Mouse (Mus musculus) heart, adult 2 months (tissue): ENCODE results near the gene Acad12. TPM values are rescaled to one million over a fixed set of nuclear protein-coding genes. Genes with fewer than 3 reads are reported as not detected.

Source experiments
- DNase-seq, 2 experiments: peaks; one replicate each; pipeline ENCODE4 v3.0.0; 2021
- H3K27ac ChIP-seq: fragments of 200-600 bp; 2 replicates; pipeline ENCODE4 v1.8.1; 2022
- H3K27me3 ChIP-seq: fragments of 200-500 bp; 2 replicates; pipeline ENCODE4 v1.6.1; 2012; ENCODE audit warnings: mild to moderate bottlenecking, low read length, inconsistent platforms, mixed read lengths; ENCODE audit not compliant: control insufficient read depth, insufficient read depth
- H3K36me3 ChIP-seq: fragments of 200-500 bp; 2 replicates; pipeline ENCODE4 v1.6.1; 2012; ENCODE audit warnings: low read length, inconsistent platforms; ENCODE audit not compliant: control insufficient read depth, insufficient read depth
- H3K4me1 ChIP-seq: fragments of 200-500 bp; 2 replicates; pipeline ENCODE4 v1.6.1; 2011; ENCODE audit warnings: low read length; ENCODE audit not compliant: control insufficient read depth, insufficient read depth
- H3K4me3 ChIP-seq: fragments of 200-600 bp; 2 replicates; pipeline ENCODE4 v1.8.1; 2022
- H3K79me2 ChIP-seq: fragments of 200-500 bp; replicated peaks from 2 replicates; pipeline ENCODE4 v1.6.1; 2012; ENCODE audit warnings: mild to moderate bottlenecking, inconsistent platforms, low read length, moderate library complexity, mixed read lengths; ENCODE audit not compliant: control insufficient read depth, insufficient read depth
- H3K9ac ChIP-seq: fragments of 200-500 bp; 2 replicates; pipeline ENCODE4 v1.6.1; 2012; ENCODE audit warnings: low read depth, mild to moderate bottlenecking, control low read depth, inconsistent platforms, low read length, mixed read lengths
- CTCF ChIP-seq: fragments of 200-600 bp; IDR thresholded peaks from 2 replicates; pipeline ENCODE4 v1.8.1; 2022; ENCODE audit warnings: antibody characterized with exemption, mild to moderate bottlenecking, moderate library complexity
- EP300 ChIP-seq: fragments of 200-500 bp; IDR thresholded peaks from 2 replicates; pipeline ENCODE4 v1.6.1; 2011; ENCODE audit warnings: low read depth, low read length, control low read depth; ENCODE audit not compliant: insufficient read depth
- POLR2A ChIP-seq: fragments of 200-500 bp; IDR thresholded peaks from 2 replicates; pipeline ENCODE4 v1.6.1; 2011; ENCODE audit warnings: mild to moderate bottlenecking, low read depth, low read length, control low read depth; ENCODE audit not compliant: insufficient read depth
- WGBS: fragments of 180-500 bp; shearing (Covaris S2); methylation state at CpG from one replicate; pipeline ENCODE4 v1.1.7; 2018; 5-methylcytosine and 5-hydroxymethylcytosine counted together
- intact Hi-C: fragments of 180-260 bp; cut with DNase I; formaldehyde crosslinking; loops from one replicate; pipeline ENCODE4 v1.15.1; 2025
- polyA plus RNA-seq: library from polyadenylated mRNA; depleted of rRNA; stranded (reverse); fragments of >200 nt; gene quantifications from 2 replicates; pipeline ENCODE4 v1.2.3, GENCODE M21; 2012
- total RNA-seq, 2 experiments: library from RNA; stranded (reverse); gene quantifications; 2 replicates each; pipeline ENCODE4 v1.2.3; 2021

Acad12 gene
- total and polyA plus RNA-seq, 3 experiments = 68.2 to 85.7 (median 80.2) TPM

DNA sequence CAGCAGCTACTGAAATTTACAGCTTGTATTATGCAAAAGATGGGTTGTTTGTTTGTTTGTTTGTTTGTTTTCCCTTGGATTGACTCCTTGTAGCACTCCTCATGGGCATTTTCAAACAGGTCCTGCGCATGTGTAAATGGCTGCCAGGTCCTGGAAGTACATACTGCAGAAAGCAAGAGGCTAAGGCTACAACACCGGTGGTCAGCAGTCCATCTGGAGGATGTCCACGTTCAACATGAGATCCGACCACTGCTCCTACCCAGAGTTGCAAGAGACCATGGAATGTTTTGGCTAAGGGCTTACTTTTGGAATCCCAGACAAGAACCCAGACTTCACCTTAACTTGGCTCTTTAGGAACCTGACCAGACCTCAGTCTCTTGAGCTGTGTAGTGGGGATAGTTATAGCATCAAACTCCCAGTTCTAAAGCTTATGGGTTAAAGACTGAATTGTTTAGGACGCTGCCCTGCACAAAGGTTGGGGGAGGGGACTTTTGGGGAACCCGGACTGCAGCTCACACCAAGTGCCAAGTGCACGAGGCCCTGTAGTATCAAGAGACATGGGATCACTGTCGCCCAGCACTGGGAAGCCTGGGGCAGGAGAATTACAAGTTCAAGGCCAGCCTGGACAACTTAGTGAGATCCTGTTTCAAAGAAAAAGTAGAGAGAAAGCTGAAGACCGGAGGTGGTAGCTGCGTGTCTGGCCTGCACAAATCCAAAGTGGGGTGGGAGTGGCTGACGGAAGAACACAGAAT, 26.5 kb downstream of the Acad12 start:
- intact Hi-C loops = no loop called here
- no peak for TF ChIP-seq CTCF
- 0 out of 2 replicates have a peak, but pooled peaks have one; percentile 3 for TF ChIP-seq POLR2A
- H3K27me3 ChIP-seq = no peaks in the 10 kb centered on the region

DNA sequence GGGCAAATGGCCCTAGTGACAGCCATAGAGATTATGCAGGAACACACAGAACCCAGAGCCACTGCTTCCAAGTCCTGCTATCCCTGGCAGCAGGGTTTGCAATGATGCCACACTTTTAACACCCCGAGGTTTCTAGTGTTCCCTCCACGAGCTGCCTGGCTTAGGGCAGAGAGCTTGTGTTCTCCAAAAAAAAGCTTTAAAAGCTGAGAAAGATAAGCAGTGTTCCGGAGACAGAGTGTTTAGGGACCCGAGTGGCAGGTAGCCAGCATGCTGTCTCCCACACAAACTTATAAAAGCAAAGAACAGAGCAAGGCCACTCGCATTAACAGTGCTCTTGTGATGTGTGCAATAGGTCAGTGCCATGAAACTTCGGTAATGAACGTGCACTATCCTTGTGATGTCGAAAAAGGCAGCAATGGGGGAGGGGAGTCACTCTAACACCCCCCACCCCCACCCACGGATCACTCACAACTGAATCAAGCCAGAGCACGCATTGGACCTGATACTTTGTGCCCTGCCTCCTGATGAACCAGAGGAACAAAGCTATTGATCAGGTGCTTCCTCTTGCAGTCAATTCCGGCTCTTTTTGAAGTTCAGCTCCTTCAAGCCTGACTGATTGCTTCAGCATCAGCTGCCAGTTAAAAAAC, 27.2 kb downstream of the Acad12 start:
- intact Hi-C loops = no loop called here
- TF ChIP-seq CTCF = no peak
- TF ChIP-seq EP300 = no peak
- TF ChIP-seq POLR2A = peak; percentile 16; the same call in 1 of the 2 replicates
- peak in 1 of 2 experiments; percentile 44 for DNase-seq
- Histone ChIP-seq H3K4me3 (peak overlapping the region; percentile 74; the same call in 1 of the 2 replicates), H3K79me2 (peaks cover 3% of the 10 kb centered on the region), H3K4me1 (peaks cover 31% of the 10 kb centered on the region), H3K36me3 (peaks cover 4% of the 10 kb centered on the region), H3K9ac (peak overlapping the region; percentile 17; the same call in 1 of the 2 replicates), H3K27ac (peak overlapping the region; percentile 91), H3K27me3 (no peaks in the 10 kb centered on the region)
- WGBS = 28% methylated on average over 11 of the region's 11 CpGs

More for the DNA sequence above, 26.5 kb downstream of the Acad12 start:
- H3K36me3 ChIP-seq = 0 out of 2 replicates have a peak, but pooled peaks cover 2% of the 10 kb centered on the region
- DNase-seq = peak in 1 of 2 experiments; percentile 29
- peaks cover 3% of the 10 kb centered on the region for H3K79me2 ChIP-seq
- 51% methylated on average over 11 of the region's 11 CpGs for WGBS
- H3K4me1 ChIP-seq = peaks cover 29% of the 10 kb centered on the region
- peak overlapping the region; percentile 93 for H3K9ac ChIP-seq
- peak overlapping the region; percentile 74 for H3K4me3 ChIP-seq
- H3K27ac ChIP-seq = peak overlapping the region; percentile 91

DNA sequence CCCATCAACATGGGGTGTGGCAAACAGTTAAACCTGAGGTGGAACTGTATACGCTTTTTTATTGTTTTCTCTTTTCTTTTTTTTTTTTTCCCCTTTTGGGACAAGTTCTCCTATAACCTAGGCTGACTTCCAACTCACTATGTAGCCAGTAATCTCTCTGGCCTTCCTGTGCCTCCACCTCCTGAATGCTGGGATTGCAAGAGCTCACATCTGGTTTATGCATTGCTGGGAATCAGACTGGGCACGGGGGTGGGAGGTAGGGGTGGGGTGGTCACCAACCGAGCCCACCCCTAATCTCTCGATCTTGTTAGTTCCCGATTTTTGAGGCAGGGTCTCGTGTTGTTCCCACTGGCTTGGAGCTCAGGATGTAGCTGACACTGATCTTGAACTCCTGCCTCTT, 28.8 kb downstream of the Acad12 start:
- Histone ChIP-seq H3K79me2 (peaks cover 3% of the 10 kb centered on the region), H3K4me3 (no peak overlapping the region), H3K36me3 (peaks cover 4% of the 10 kb centered on the region), H3K4me1 (peaks cover 35% of the 10 kb centered on the region), H3K9ac (no peak overlapping the region), H3K27ac (no peak overlapping the region), H3K27me3 (no peaks in the 10 kb centered on the region)
- intact Hi-C loops = no loop called here
- TF ChIP-seq POLR2A = no peak
- no peak for TF ChIP-seq EP300
- no peak for TF ChIP-seq CTCF
- 35% methylated on average over 6 of the region's 6 CpGs for WGBS
- no peak for DNase-seq

DNA sequence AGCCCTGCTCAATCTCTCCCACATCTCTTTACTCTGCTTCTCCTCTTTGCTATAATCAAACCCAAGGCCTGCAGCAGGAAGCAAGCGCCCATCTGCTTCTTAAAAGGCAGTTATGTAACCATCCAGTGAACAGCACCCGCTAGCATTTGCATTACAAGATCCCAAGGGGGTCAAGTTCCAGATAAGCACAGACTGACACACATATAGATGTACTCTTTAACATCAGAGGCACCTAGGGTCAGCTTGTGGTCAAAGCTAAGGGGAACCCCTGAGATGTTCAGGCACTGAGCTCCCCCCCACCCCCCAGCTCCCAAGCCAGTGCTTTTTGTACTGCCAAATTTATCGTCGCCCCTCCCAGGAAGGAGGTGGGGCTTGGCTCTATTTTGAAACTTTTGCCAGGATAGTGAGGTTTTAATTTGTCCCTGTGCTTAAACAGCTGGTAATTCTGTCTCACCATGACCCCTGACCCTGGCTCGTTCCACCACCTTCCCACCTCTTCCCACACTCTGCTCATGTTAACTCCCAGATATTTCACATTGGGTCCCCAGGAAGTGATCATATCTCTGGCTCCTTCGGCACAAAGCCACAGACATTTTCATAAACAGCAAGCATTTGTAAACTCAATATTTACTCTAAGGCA, 32.2 kb downstream of the Acad12 start:
- H3K4me1 ChIP-seq = peaks cover 30% of the 10 kb centered on the region
- H3K27ac ChIP-seq = peak overlapping the region; percentile 79
- WGBS = 24% methylated on average over 6 of the region's 6 CpGs
- DNase-seq = peak; percentile 74 to 80
- peaks cover 3% of the 10 kb centered on the region; the same call in 1 of the 2 replicates for H3K79me2 ChIP-seq
- H3K27me3 ChIP-seq = no peaks in the 10 kb centered on the region
- TF ChIP-seq POLR2A (peak; percentile 62; the same call in 1 of the 2 replicates), EP300 (peak; percentile 91), CTCF (no peak)
- H3K4me3 ChIP-seq = no peak overlapping the region
- peak overlapping the region; percentile 50 for H3K9ac ChIP-seq
- peaks cover 7% of the 10 kb centered on the region for H3K36me3 ChIP-seq
- intact Hi-C loops = no loop called here

DNA sequence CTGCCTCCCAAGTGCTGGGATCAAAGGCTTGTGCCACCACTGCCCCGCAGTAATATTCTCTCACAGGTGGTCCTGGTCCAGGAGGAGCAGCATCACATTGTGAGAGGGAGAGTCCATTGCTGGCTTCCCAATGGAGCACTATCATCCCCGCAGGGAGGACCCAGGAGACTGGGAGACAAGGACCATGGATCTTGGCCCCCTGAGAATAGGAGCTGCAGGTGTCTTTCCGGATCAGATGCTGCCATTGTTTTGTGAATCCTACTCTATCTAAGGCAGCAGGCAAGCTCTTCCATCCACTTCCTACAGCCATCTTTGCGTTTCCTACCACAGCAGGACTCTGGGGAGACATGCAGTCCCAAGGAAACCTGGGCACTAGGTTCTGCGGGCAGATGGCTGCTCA, 33.0 kb downstream of the Acad12 start:
- H3K27ac ChIP-seq = peak overlapping the region; percentile 79

More for the DNA sequence above, 33.0 kb downstream of the Acad12 start:
- peaks cover 7% of the 10 kb centered on the region for H3K36me3 ChIP-seq
- intact Hi-C loops = loop anchor here (2.0 kb wide), 1 partner anchor 15 kb away; no protein-coding TSS in a partner anchor
- no peak for DNase-seq
- no peak overlapping the region for H3K9ac ChIP-seq
- 60% methylated on average over 5 of the region's 5 CpGs for WGBS
- TF ChIP-seq CTCF = no peak
- TF ChIP-seq EP300 = no peak
- no peak for TF ChIP-seq POLR2A
- H3K4me1 ChIP-seq = peaks cover 26% of the 10 kb centered on the region
- H3K27me3 ChIP-seq = no peaks in the 10 kb centered on the region
- no peak overlapping the region for H3K4me3 ChIP-seq
- peaks cover 3% of the 10 kb centered on the region; the same call in 1 of the 2 replicates for H3K79me2 ChIP-seq
